Mouse (Mus musculus) retina, adult 2 months (tissue): Measurements from ENCODE around the gene Tdrd12.
A peak's percentile ranks its signal among the peaks of the same experiment; 100 is the strongest.
"Not testable (repeated sequence)": the region's sequence is repeated elsewhere in the genome, so short reads cannot be mapped to it uniquely, and the experiment has no call there.

ENCODE experiments used
- DNase-seq: peaks from one replicate; pipeline ENCODE4 v3.0.0-alpha.2; 2012; ENCODE audit warnings: low read depth, low spot score

Tdrd12 gene

DNA sequence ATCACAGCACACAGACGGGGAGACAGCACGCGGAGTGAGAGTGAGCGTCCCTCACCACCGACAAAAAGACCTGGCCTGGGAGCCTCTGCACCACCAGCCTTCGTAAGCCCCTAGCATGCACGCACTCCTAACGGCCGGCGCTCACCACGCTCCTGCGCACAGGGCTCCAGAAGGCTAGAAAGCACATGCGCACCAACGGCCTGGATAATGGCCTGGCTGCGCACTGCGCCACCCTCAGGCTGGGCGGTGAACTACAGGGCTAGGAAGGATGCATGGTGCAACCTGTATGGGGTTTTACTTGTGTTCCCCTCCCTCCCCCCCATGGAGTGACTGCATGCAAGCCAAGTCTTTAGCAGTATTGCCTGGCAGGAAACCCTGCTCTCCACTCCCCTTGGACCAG, at the start of gene Tdrd12:
Tdrd12 (minus strand) TSS at position 184 of the 400 bp plus-strand sequence.
- DNase-seq: no peak

DNA sequence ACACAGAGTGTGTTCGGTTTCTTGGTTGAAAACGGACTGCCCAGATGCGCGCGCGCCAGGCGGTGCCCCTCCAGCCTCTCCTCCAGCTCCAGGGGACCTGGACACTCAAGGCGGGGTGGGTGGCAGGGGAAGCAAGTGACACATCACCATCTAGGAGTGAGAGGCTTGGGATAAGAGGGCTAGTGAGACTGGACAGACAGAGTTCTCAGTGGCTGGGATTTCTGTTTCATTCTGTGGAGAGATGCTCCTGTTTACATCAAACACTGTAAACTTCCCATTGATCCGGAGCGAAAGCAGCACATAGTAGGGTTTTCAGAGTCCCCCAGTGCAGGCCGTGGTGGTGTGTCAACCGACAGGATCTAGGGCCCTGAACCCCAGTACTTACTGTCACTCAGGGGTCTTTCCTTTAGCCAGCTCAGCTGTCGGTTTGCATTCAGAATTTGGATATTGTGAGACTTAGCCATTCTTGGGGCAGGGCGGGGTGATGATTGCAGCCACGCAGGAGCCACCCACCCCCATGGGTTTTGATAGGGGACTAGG, 49.4 kb upstream of the Tdrd12 start:
- no peak for DNase-seq

DNA sequence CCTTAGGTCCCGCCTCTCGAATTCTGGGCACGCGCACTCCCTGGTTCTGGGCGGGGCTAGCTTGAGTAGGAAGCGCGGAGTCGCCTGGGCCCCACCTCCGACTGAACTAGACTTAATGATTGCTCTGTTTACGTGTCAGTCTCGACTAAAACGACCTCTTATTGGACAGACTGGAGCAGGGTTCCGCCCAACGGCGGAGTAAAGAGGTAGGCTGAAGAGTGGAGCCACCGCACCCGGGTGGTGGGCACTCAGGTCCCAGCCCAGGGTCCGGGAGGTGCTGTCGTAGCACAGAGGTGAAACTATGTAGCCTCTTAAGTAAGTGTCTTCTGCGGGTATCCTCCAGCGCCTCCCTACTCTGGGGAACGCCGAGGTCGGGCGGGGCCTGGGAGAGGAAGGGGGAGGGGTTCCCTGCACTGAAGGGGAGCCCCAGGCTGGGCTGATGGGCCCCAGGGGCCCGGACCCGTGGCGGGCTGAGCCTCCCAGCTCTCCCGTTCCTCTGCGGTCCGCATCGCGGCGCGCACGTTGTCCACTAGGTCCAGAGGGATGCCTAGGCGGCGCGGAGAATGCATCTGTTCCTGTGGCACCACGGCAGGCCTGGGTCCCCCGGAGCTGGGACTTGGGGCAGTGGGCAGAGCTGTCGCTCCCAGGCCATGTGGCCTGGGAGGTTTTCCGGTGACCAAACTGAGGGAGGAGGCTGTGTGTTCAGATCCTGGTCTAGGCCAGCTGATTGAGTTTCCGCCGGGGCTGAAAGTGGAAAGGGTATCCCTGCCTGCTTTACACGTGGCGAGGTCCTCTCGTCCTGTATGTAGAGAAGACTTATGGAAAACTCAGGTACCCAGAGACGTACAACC, 48.7 kb upstream of the Tdrd12 start, which contains the start of gene Ankrd27:
Ankrd27 (plus strand) TSS at position 190 of the 851 bp plus-strand sequence.
- DNase-seq: peak; percentile 93

DNA sequence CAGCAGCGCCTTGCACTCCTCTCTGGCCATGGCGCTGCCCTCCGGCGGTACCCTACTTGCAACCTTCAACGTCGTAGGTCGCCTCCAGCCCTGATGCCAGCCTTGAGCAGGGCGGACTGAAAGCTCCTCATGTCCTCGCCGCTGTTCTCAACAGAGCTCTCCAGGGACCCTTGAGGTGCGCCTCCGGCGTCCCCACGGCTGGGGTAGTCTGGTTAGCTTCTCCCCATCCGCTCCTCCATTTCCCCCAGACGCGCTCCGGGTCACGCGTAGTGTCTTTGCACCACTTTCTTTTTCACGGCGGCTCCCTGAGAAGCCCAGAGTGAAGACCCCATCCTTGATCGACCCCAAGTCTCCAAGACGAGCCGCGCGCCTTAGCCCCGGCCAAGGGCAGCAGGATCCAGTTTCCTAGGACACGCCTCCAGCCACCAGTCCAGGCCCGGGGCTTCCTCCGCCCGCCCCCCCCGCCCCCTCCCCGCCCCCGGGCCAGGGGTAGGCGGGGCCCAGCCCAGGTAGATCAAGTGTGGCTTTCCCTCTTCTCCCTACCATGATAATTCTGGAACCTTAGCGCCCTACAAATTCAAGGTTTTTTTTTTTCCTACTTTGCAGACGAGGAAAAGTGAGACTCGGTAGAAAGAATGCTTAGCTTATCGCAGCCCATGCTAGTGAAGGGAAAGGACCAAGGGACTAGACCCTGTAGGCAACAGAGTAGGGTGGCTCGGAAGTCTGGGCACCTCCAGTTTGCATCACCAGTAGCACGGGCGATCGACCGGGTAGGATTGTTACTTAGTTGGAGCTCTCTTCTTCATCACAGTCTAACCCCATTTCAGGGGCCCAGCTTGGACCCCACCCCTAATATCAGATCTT, 47.9 kb upstream of the Tdrd12 start, which contains the start of gene Rgs9bp:
Rgs9bp (minus strand) TSS at position 392 of the 864 bp plus-strand sequence.
- DNase-seq: peak; percentile 69

DNA sequence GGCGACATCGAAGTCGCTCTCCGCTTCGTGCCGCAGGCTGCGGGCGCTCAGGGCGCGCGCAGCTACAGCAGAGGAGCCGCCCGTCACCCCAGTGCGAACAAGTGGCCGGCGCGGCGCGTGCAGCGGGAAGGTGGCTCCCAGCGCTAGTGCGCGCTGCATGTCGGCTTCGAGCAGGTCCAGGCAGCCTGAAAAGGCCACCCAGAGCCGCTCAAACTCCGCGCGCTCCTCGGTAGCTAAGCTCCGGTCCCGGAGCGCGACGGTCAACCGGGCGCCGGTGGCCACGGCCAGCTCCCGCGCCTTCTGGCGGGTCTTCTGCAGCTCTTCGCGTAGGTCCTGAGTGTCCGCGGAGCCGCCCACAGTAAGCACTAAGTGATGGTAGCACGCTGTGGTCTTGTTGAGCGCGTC, 47.2 kb upstream of the Tdrd12 start:
- no peak for DNase-seq

DNA sequence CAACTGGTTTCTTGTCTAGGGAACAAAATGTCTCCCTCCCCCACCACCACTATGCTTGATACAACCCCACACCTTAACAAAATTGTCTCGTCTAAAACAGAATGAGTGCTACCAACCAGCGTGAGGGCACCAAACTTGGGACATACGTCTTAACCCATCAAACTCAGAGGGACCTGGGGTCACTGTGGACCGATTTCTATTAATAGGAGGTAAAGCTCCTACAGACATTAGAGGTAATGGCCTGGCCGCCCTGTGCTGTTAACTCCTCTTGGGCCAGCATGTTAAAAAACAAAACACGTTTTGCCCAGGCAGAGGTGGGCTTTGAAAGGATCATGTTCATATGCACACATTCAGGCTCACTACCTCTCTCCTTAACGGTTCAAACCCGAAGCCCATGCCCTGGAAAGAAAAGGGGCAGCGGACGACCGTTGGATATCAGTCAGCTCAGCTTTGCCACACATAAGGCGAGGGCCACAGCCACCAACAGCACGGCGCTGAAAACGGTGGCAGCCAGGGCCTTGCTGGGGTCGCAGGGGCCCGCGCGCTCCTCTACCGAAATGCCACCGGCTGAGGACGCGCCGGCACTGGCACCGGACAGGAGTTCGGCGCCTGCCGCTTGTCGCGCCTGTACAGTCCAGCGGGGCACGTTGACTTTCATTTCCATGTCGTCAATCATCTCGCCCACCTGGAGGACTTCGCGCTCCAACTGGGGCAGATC, 46.7 kb upstream of the Tdrd12 start:
- DNase-seq: no peak

DNA sequence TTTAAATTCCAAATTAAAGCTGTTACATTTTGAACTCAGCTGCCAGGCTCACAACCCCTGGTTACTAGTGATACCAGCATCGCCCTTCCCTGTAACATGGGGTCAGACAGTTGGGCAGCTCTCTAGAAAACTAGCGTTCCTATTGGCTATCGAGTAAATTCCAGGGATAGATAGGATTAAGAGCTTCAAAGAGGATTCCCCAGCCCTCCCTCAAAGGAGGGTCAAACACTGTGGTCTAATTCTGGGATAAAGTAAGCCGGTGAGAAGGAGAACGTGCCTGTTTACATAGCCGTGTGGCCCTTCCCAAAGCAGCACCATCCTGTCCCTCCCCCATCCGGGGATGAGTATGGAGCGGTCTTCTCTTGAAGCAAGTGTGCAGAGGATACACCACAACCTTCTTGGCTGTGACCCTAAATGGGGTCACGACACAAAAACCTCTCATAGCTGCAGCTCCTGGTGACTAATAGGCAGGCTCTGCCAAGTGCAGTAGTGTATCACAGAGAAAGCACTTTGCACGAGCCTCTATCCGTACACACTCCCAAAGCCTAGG, 46.0 kb upstream of the Tdrd12 start:
- peak; percentile 95 for DNase-seq

DNA sequence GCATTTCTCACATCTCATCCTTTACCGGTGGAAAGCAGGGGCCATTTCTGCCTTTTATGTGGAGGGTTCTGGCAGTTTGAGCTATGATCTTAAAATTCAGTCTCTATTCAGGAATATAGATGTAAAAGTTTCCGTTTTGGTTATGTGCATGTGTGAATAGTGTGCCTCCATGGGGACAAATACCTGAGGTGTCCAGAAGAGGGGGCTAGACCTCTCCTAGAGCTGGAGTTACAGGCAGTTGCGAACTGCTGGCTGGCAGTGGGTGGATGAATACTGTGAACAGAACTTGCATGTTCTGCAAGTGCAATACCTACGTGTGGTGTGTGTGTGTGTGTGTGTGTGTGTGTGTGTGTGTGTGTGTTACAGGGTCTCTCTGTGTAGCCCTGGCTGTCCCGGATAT, 45.2 kb upstream of the Tdrd12 start:
- no peak for DNase-seq

DNA sequence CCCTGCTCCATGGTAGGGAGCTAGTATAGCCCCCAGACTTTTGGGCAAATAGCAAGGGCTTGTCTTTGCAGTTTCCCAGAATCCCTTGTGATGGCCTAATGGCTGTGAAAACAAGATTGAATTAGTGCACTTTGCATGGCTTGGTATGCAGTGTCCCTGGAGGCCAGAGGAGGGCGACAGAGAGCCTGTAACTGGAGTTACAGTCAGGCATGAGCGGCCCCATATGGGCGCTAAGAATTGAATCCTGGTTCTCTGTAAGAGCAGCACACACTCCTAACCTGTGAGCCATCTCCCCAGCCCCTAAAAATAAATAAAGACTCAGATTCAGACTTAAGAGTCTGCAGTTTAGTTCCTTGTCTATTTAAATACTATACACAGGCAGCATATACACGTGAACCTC, 42.3 kb upstream of the Tdrd12 start:
- DNase-seq: no peak

DNA sequence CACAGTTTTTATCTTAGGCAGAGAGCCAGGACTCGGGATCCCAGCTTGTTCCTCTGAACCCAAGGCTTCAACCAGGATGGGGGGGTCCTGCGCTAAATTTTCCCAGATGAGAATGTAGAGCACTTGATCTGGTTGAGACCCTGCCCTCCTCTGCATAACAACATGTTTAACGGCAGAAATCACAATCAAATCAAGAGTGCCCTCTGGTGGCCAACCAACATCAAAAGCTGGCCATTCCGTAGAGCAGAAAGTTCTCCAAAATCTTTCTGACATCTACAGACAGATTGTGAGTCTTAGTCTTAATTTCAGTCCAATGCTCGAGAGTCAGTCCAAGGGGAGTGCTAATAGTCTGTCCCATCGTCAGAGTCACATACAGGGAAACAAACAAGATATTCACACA, 33.3 kb upstream of the Tdrd12 start:
- not testable (repeated sequence) for DNase-seq

DNA sequence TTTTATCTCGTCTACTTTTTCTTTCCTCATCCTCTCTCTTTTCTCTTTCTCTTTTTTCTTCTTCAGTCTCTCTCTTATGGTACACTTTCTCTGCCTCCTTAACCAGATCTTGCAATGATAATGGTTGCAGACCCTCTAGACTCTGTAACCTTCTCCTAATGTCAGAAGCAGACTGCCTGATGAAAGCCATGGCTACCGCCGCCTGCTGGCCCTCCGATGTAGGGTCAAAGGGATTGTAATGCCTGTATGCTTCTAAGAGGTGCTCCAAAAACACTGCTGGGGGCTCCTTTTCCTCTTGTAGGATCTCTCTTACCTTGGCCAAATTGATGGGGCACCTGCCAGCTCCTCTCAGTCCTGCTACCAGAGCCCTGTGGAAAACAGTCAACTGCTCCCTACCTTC, 32.2 kb upstream of the Tdrd12 start:
- DNase-seq: not testable (repeated sequence)

DNA sequence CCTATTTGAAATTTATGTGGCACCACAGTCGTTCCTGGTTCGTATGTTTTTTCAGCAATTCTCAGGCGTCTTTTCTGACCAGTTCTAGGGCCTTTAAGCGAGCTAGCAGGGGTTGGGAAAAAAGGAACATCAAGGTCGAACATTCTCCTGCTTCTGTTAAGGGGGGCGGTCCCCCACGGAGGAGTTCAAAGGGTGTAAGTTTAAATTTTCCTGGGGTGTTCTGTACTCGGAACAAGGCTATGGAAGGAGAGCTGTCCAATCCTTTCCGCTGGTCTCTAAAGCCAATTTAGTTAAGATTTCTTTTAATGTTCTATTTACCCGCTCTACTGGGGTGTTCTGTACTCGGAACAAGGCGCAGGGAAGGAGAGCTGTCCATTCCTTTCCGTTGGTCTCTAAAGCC, 28.4 kb upstream of the Tdrd12 start:
- DNase-seq: not testable (repeated sequence)

DNA sequence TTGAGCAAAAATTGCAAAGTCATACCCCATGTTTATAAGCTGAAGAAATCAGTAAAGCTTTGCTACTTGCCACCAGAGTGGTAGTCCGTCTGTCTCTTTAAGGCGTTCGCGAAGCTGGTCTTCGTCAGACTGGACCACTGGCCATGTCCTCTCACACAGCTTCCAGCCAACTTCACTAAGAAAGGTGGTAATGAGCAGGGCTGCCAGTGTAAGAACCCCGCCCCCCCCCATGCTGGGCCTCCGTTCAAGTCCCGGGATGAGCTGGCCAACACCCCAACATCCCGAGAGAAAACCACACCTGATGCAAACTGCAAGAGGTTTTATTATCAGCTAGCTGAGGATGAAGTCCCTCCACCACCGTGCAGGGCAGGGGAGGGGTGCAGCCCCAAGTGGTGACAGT, 27.3 kb upstream of the Tdrd12 start:
- DNase-seq: not testable (repeated sequence)

DNA sequence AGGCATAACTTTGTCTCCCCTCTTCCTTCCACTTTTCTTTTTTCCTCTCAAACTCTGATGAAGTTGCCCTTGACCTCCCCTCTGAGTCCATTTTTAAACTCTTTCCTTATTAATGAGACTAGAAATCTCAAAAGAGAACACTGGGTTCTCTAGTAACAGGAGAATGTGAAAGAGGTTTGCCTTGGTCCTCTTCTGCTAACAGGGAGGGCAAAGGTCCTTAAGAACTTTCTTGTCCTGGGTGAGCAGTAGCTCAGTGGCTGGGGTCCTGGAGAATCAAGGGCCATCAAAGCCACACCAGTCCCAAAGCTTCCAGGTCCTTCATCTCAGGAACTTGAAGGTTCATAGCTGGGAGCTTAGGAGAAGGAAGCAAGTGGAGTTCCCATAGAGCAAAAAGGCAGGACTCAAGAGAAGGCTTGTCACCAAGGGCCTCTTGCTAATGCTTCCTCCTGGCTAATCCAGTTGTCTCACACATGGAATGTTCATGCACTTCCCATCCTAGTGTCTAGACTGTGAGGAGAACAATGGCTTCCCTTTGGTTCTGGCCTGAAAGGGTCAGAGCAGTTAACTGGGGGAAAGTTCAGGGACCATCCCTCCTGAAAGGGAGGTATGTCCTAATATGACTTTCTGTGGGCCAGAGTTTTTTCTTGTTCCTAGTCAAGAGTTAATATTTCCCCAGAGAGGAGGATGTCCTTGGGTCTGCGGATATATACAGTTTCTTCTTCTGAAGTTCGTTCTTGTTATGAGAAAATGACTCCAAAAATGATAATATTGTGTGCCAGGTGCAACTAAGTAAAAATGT, 26.7 kb upstream of the Tdrd12 start:
- DNase-seq: no peak

DNA sequence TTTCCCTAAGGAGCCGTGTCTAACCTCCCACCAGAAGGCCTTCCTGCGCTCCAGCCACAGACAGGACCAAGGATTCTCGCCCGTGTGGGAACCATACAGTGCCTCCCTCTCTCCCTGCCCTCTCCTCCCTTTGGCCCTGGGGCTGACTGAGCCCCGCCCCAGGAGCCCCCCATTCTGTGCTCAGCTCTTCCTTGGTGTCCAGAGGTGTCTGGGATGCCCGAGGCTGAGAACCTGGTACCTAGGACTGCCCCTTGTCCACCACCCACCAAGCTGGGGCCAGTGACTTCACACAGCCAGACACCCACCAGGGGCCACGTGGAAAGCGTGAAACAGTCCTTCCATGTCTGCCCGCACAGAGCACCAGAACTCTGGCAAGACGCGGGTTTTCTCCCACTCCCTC, 25.5 kb upstream of the Tdrd12 start:
- no peak for DNase-seq

DNA sequence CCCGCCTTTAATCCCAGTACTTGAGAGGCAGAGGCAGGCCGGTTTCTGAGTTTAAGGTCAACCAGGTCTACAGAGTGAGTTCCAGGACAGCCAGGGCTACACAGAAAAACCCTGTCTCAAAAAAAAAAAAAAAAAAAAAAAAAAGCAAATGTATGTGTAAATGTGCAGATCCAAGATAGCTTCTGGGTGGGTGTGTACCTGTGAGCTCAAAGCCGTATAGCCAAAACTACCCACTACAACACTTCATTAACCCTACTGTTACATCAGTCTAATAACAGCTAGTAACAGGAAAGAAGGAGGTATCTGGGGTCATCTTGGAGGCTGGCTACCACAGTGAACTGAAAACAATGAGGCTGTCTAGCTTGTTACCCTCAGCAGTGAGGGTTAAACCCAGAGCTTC, 22.3 kb upstream of the Tdrd12 start:
- no peak for DNase-seq

DNA sequence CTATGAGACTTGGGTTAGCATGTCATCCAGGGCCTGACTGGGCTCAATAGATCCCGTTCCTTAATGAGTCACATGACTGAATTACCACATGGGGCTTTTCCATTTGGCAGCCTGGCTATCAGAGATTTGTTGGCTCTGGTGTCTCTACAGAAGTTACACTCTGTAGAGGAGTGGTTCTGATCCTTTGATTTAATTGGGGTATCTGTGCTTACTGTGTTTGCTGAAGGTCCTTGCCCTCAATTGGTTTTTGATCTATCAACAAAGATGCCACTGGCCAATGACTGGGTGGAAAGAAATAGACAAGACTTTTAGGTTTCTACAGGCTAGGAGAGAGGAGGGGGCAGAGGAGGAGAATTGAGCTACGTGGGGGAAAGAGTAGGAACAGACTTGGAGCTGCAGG, 21.1 kb upstream of the Tdrd12 start:
- no peak for DNase-seq

DNA sequence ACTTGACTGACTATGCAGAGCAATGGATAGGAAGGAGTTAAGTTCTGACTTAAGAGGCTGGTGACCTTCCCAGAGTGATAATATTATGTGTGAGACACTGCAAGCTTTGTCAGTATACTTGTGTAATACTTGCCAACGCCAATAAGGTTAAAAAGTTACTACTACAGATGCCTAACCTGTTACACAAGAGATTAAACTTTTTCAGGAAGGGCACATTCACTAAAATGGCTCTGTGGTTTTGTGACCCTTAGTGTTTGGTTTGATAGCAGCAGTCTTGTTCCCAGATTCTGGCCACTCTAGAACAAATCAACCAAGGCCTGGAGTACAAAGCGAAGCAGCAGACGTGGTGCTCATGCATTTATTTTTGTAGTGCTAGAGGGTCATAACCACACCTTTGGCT, 20.0 kb upstream of the Tdrd12 start:
- DNase-seq: no peak

DNA sequence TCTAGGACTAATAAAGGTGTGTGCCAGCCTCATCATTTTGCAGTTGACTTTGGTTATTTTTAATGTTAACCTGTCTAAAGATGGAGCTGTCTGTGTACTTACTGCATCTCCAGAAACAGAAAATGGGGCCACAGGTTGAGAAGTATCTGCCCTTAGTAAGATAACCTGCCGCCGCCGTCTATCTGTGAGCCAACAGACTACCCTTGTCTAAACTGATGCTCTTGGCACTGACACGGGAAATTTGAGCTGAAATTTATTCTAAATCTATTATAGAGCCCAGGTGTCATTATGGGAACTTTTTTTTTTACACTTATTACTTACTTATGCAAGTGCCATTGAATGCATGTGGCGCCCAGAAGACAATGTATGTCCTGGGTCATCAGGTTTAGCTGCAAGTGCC, 19.4 kb upstream of the Tdrd12 start:
- DNase-seq: no peak

DNA sequence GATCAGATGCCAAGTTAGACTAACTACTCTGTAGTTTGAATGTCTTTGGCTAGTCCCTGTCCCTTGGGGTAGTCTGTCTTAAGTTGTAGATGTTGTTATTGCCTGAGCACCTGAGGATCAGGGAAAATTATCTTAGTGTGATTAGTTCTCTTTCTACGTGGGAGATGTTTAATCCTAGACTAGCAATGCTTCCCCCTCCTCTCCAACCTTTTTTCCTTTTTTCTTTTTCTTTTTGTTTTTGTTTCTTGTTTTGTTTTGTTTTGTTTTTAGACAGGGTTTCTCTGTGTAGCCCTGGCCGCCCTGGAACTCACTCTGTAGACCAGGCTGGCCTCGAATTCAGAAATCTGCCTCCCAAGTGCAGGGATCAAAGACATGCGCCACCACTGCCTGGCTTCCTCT, 18.7 kb upstream of the Tdrd12 start, which contains the start of gene Nudt19:
Nudt19 (minus strand) TSS at position 100 of the 399 bp plus-strand sequence.
- DNase-seq: no peak
